Mouse (Mus musculus) liver, adult 2 months (tissue): ENCODE results near the gene a.

Experiments
- CTCF ChIP-seq: fragments of 200-500 bp; IDR thresholded peaks from 2 replicates; pipeline ENCODE4 v1.5.1; 2011; ENCODE audit warnings: low read depth, low read length, control low read depth
- POLR2A ChIP-seq: fragments of 200-500 bp; IDR thresholded peaks from 2 replicates; pipeline ENCODE4 v1.6.1; 2011; ENCODE audit warnings: low read length, control low read depth; ENCODE audit not compliant: insufficient read depth; ENCODE audit errors: extremely low read depth

- no peak for TF ChIP-seq POLR2A
- TF ChIP-seq CTCF, result no peak
These were observed 14.7 kb upstream of the a start for GRCm38 (mm10) chr2:154776496-154776895.
